Mouse (Mus musculus) stomach, embryonic 16.5 days (tissue): ENCODE measurements at regions not wholly inside any gene's neighbourhood (a gene's known extent, or its start where the extent isn't known, plus 50 kb on each side); places are given as distances from the start of the nearest gene placed in this dataset.
"Not testable (repeated sequence)": the region's sequence is repeated elsewhere in the genome, so short reads cannot be mapped to it uniquely, and the experiment has no call there.

Experiments
- ATAC-seq: fragments of 200-750 bp; cut with Nextera tagmentation; 2 replicates; pipeline ENCODE4 v1.8.0; 2017; ENCODE audit warnings: moderate number of reproducible peaks, moderate TSS enrichment; ENCODE audit not compliant: insufficient read depth, low FRiP score
- H3K27ac ChIP-seq: fragments of 300-500 bp; sonication (generic); 2 replicates; pipeline ENCODE4 v1.5.1; 2014; ENCODE audit warnings: low read length
- H3K27me3 ChIP-seq: fragments of 300-500 bp; sonication (generic); 2 replicates; pipeline ENCODE4 v1.6.1; 2014; ENCODE audit warnings: low read length, control low read depth, mixed read lengths; ENCODE audit not compliant: control insufficient read depth, insufficient read depth
- H3K36me3 ChIP-seq: fragments of 300-500 bp; sonication (generic); 2 replicates; pipeline ENCODE4 v1.6.1; 2014; ENCODE audit warnings: low read length; ENCODE audit not compliant: control insufficient read depth, insufficient read depth
- H3K4me1 ChIP-seq: fragments of 300-500 bp; sonication (generic); 2 replicates; pipeline ENCODE4 v1.6.1; 2014; ENCODE audit warnings: low read length, control low read depth, mixed read lengths; ENCODE audit not compliant: control insufficient read depth, insufficient read depth
- H3K4me2 ChIP-seq: fragments of 300-500 bp; sonication (generic); 2 replicates; pipeline ENCODE4 v1.6.1; 2014; ENCODE audit warnings: low read depth, low read length, mixed read lengths
- H3K4me3 ChIP-seq: fragments of 300-500 bp; sonication (generic); replicated peaks from 2 replicates; pipeline ENCODE4 v1.5.1; 2014; ENCODE audit warnings: mild to moderate bottlenecking, low read length
- H3K9ac ChIP-seq: fragments of 300-500 bp; sonication (generic); 2 replicates; pipeline ENCODE4 v1.6.1; 2014; ENCODE audit warnings: low read length
- H3K9me3 ChIP-seq: fragments of 300-500 bp; sonication (generic); replicated peaks from 2 replicates; pipeline ENCODE4 v1.6.1; 2016; ENCODE audit warnings: low read length, control low read depth; ENCODE audit not compliant: control insufficient read depth
- WGBS: fragments of 180-500 bp; shearing (Covaris S2); extraction: QIAGEN DNeasy Blood & Tissue Kit; methylation state at CpG from one replicate; pipeline ENCODE4 v1.1.7; 2014; 5-methylcytosine and 5-hydroxymethylcytosine counted together

- no peak for ATAC-seq
- Histone ChIP-seq H3K4me3 (no peak overlapping the region), H3K27me3 (no peaks in the 10 kb centered on the region), H3K36me3 (no peaks in the 10 kb centered on the region), H3K4me2 (no peak overlapping the region), H3K9ac (no peak overlapping the region), H3K4me1 (no peaks in the 10 kb centered on the region), H3K9me3 (no peaks in the 10 kb centered on the region), H3K27ac (no peak overlapping the region)
- 39% methylated on average over 1 of the region's 1 CpGs for WGBS
Measured at GRCm38 (mm10) chr1:17450715-17451114, 695.0 kb downstream of the Crisp4 start.

- H3K27me3 ChIP-seq, result no peaks in the 10 kb centered on the region
- H3K4me3 ChIP-seq, result no peak overlapping the region
- H3K4me1 ChIP-seq, result no peaks in the 10 kb centered on the region
- no peak for ATAC-seq
- no peaks in the 10 kb centered on the region for H3K36me3 ChIP-seq
- no peak overlapping the region for H3K4me2 ChIP-seq
- no peak overlapping the region for H3K27ac ChIP-seq
- H3K9ac ChIP-seq, result no peak overlapping the region
- no peaks in the 10 kb centered on the region for H3K9me3 ChIP-seq
Measured at GRCm38 (mm10) chr1:17450295-17450694, 695.4 kb downstream of the Crisp4 start.

GRCm38 (mm10) chr1:17449291-17449690 lies 696.4 kb downstream of the Crisp4 start:
- no peaks in the 10 kb centered on the region for H3K27me3 ChIP-seq
- 92% methylated on average over 1 of the region's 1 CpGs for WGBS
- no peaks in the 10 kb centered on the region for H3K9me3 ChIP-seq
- no peaks in the 10 kb centered on the region for H3K36me3 ChIP-seq
- H3K4me3 ChIP-seq, result no peak overlapping the region
- H3K27ac ChIP-seq, result no peak overlapping the region
- H3K4me1 ChIP-seq, result no peaks in the 10 kb centered on the region
- H3K9ac ChIP-seq, result no peak overlapping the region
- H3K4me2 ChIP-seq, result no peak overlapping the region
- ATAC-seq, result no peak

- not testable (repeated sequence) for H3K9me3 ChIP-seq, H3K27me3 ChIP-seq, H3K36me3 ChIP-seq, H3K4me2 ChIP-seq, H3K27ac ChIP-seq, H3K9ac ChIP-seq, ATAC-seq, H3K4me1 ChIP-seq, H3K4me3 ChIP-seq
- WGBS, result 74% methylated on average over 5 of the region's 5 CpGs
Measured at GRCm38 (mm10) chr1:17434064-17434463, 711.6 kb downstream of the Crisp4 start.

GRCm38 (mm10) chr1:17415958-17416357 lies 729.7 kb downstream of the Crisp4 start:
- Histone ChIP-seq H3K27ac (no peak overlapping the region), H3K4me1 (no peaks in the 10 kb centered on the region), H3K9ac (no peak overlapping the region), H3K4me3 (no peak overlapping the region), H3K9me3 (no peaks in the 10 kb centered on the region), H3K4me2 (no peak overlapping the region), H3K27me3 (no peaks in the 10 kb centered on the region), H3K36me3 (no peaks in the 10 kb centered on the region)
- ATAC-seq, result no peak
- 45% methylated on average over 3 of the region's 3 CpGs for WGBS

GRCm38 (mm10) chr1:17394893-17395292 lies 750.8 kb downstream of the Crisp4 start:
- Histone ChIP-seq H3K9ac (no peak overlapping the region), H3K4me2 (no peak overlapping the region), H3K4me3 (no peak overlapping the region), H3K36me3 (no peaks in the 10 kb centered on the region), H3K9me3 (no peaks in the 10 kb centered on the region; the same call in 1 of the 2 replicates), H3K27me3 (no peaks in the 10 kb centered on the region), H3K4me1 (no peaks in the 10 kb centered on the region), H3K27ac (no peak overlapping the region)
- no peak for ATAC-seq
- 82% methylated on average over 9 of the region's 9 CpGs for WGBS

GRCm38 (mm10) chr1:17392114-17392819 lies 753.4 kb downstream of the Crisp4 start:
- H3K9me3 ChIP-seq, result no peaks in the 10 kb centered on the region
- no peaks in the 10 kb centered on the region for H3K4me1 ChIP-seq
- no peaks in the 10 kb centered on the region for H3K36me3 ChIP-seq
- no peaks in the 10 kb centered on the region for H3K27me3 ChIP-seq
- H3K4me2 ChIP-seq, result no peak overlapping the region
- no peak overlapping the region for H3K9ac ChIP-seq
- no peak overlapping the region for H3K4me3 ChIP-seq
- H3K27ac ChIP-seq, result no peak overlapping the region; the same call in 1 of the 2 replicates
- WGBS, result 67% methylated on average over 2 of the region's 2 CpGs
- peak; percentile 73; the same call in 1 of the 2 replicates for ATAC-seq

- H3K27me3 ChIP-seq, result no peaks in the 10 kb centered on the region
- no peak overlapping the region for H3K27ac ChIP-seq
- H3K9ac ChIP-seq, result no peak overlapping the region
- no peak for ATAC-seq
- no peaks in the 10 kb centered on the region for H3K4me1 ChIP-seq
- H3K4me2 ChIP-seq, result no peak overlapping the region
- H3K9me3 ChIP-seq, result no peaks in the 10 kb centered on the region
- H3K36me3 ChIP-seq, result no peaks in the 10 kb centered on the region
- 76% methylated on average over 2 of the region's 2 CpGs for WGBS
- H3K4me3 ChIP-seq, result no peak overlapping the region
Measured at GRCm38 (mm10) chr1:17377562-17377961, 768.1 kb downstream of the Crisp4 start.

- no peak overlapping the region for H3K4me3 ChIP-seq
- no peaks in the 10 kb centered on the region for H3K36me3 ChIP-seq
- H3K9me3 ChIP-seq, result no peaks in the 10 kb centered on the region
- no peak overlapping the region for H3K27ac ChIP-seq
- H3K4me1 ChIP-seq, result no peaks in the 10 kb centered on the region
- H3K4me2 ChIP-seq, result no peak overlapping the region
- H3K27me3 ChIP-seq, result no peaks in the 10 kb centered on the region
- H3K9ac ChIP-seq, result no peak overlapping the region
- no peak for ATAC-seq
- WGBS, result 74% methylated on average over 1 of the region's 1 CpGs
Measured at GRCm38 (mm10) chr1:17348271-17348670, 797.4 kb downstream of the Crisp4 start.
